Mouse (Mus musculus): ENCODE results near the gene Xdh. TPM values are rescaled to one million over a fixed set of nuclear protein-coding genes. Genes with fewer than 3 reads are reported as not detected.

Xdh gene
- 10 to 100 TPM; 10.4 to 15.3 TPM for total RNA-seq (2021)
- long read RNA-seq, experiment 1, full-length matches to known transcripts, result 8 of 14 reads
- long read RNA-seq, experiment 1, partial matches to known transcripts, result 3 of 14 reads
- long read RNA-seq, experiment 1, other reads (novel, unspliced or antisense), result 3 of 14 reads
- long read RNA-seq, experiment 2, full-length matches to known transcripts, result 4 of 5 reads
- long read RNA-seq, experiment 2, partial matches to known transcripts, result 0 of 5 reads
- long read RNA-seq, experiment 2, other reads (novel, unspliced or antisense), result 1 of 5 reads

DNA sequence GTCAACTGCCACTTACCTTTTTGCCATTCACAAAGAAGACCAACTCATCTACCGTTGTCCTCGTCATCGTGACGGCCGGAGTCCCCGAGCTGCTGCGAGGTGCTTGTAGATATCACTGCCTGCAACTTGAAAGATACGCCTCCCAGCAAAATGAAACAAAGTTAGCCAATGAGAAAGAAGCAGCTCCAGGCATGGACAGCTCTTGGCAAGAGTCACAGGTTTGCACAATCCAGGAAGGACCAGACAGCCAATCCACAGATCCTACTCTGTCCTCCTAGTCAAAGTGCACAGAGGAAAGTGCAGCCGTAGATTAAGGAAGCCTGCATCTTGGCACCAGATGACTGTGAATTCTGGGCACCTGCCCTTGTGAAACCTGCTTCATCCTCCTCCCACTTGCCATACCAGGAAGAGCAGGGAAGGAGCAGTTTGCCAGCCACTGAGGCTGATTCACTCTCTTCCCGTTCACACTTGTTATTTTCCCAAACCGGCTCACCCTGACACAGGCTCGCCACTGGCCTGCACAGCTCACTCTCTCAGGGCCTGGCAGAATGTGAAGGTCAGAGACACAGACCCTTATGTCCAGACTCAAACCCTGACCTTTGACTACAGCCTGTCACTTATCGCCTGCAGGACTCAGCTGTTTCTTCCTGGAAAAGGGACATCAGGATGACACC lies at the start of gene Xdh:
Xdh (minus strand) TSS at position 135 of the 674 bp plus-strand sequence.
- no peak for DNase-seq (ENCODE audit: low spot score in 2 of 2)

DNA sequence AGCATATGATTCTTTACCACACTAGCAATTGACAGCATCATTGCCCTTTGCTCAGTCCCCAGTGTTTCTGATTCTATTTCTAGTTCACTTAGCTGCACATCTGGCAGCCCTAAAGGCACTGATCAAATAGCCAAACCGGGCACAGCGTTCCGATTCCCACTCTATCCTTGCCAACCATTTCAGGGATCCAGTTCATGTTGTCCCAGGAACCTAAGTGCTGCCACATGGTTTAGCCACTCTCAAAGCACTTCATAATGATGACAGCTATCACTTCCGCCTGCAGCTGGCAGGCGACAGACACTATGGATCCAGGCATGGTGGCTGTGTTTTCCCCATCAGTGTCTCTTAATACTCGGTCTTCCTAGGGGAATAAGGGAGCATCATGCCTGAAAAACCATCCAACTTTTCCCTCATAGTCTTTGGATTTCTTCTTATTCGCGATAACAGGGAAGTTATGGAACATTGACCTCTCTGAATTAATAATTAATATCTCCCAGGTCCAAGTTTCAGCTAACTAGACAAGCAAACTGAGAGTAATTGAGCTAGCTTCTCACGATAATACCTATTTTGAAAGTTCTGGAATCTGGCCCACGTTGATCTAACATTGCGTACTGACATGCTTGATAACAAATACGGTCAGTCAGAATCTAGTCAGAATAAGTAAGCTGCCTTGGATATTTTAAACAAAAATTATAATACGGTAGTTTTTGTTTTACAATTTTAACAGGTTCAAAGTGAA lies 46.1 kb upstream of the Xdh start:
- DNase-seq (ENCODE audit: low spot score in 2 of 2), result no peak

DNA sequence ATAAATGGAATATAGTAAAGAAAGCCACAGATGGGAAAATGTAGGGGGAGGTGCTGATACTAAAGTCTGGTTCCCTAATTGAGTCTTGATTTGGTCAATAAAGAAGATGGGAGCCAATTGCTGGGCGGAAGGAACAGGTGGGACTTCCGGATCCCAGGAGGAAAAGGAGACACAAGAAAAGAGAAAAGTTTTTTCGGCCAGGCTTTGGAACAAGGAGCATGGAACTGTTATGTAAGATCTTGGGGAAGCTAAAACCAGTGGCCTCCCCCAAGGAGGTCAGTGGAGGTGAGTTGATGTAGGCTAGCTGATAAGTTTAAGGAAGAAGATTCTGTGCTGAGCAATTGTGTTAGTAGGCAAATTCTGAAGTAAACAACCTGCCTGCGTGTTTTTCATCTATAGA lies 41.3 kb upstream of the Xdh start:
- DNase-seq (ENCODE audit: low spot score in 2 of 2), result no peak

DNA sequence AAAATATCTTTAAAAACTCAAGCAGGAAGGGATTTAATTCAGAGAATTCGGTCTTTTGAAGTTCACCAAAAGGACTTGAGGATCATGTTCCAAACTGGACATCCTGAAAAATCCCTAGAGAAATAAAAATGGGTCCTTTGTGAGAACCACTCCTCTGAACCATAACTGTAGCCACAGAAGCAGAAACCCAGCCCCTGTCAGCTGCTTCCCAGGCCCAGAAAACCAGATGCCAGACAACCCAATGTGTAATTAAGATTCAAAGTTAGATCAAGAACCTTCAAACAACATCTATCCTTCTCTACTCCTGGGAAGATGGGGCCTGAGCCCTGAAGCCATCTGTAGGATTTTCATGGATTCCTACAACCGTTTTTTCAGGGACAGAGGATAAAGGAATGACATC lies 36.6 kb upstream of the Xdh start:
- no peak for DNase-seq (ENCODE audit: low spot score in 2 of 2)

DNA sequence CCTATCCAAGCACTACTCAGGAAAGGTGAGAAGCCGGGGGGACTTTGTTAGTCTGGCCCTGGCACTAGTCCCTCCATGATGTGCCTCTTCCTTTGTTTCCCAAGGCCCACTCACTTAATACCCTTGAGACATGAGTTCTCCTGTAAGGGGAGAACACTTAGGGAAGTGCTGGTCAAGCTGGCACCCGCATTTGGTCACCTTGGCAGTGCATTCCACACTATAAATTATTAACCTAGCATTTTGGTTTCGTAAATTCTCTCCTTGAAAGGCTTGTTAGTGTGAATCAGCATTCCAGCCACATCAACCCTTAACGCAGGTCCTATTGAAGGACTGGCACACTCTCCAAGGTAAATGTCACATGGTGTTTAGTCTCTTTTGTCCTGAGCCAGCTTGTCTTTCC lies 35.9 kb upstream of the Xdh start:
- no peak for DNase-seq (ENCODE audit: low spot score in 2 of 2)

- DNase-seq (ENCODE audit: low spot score in 2 of 2), result no peak
These were observed 34.5 kb upstream of the Xdh start for GRCm38 (mm10) chr17:73984508-73984907.

- DNase-seq (ENCODE audit: low spot score in 2 of 2), result no peak
These were observed 32.9 kb upstream of the Xdh start for GRCm38 (mm10) chr17:73982871-73983270.

DNA sequence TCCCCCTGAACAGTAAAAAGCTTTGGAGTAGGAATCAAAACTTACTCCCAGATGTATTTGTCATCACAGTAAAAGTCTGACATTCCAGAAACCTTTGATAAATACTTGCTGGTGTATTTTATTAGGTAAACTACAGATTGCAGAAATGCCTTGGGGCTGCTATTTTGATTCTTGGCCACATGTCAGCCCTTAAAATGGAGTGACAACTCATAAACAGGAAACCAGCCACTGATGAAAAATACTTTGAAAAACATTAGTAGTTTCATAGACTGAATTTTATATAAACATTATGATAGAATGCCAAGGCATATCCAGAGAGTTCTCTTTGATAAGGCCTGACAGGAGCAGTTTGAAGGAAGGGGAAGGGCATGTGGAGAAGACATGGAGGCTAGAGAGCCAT lies 26.1 kb upstream of the Xdh start:
- no peak for DNase-seq (ENCODE audit: low spot score in 2 of 2)

- no peak for DNase-seq (ENCODE audit: low spot score in 2 of 2)
These were observed 22.7 kb upstream of the Xdh start for GRCm38 (mm10) chr17:73972648-73973047.

- no peak for DNase-seq (ENCODE audit: low spot score in 2 of 2)
These were observed 21.3 kb upstream of the Xdh start for GRCm38 (mm10) chr17:73971291-73971690.

DNA sequence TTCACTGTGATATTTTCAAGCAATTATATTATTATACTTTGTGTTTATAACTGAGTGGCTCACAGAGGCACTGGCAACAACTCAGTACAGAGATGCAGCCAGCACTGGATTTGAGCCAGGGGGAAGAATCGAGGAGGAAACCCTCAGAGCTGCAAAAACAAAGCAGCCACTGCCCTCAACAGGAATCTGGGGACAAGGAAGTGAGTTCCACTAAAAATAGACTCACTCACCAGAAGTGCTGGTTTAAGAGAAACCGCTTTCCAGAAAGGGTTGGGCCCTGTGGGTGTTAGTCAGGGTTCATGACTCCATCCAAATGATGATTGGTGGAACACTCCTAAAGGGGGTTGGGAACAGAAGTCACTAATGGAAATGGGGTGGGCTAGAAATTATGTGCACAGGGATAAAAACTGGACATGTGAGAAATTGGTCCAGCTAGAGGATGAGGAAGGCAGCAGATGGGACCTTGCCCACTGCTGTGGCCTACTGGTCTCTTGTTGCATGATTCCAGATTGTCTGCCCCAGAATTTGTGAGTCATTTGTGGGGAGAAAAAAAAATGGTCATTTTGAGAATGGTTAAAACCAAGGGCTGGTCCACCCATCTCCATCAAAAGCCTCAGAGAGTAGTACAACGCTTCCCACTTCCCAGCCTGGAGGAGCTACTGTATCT lies 20.5 kb upstream of the Xdh start:
- DNase-seq (ENCODE audit: low spot score in 2 of 2), result no peak

DNA sequence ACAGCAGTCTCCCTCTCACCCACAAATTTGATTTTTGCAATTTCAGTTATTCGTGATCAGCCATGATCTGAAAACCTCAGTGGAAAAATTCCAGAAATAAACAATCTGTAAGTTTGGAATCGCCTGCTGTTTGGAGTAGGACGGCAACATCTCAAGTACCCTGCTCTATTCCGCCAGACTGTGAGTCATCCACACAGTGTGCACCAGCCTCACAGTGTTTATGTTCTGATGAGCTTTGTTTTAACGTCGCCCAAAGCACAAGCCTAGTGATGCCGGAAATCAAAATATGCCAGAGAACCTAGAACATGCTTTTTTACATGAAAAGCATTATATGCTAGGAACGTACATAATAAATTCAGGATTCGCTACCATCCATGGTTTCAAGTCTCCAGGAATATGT lies 14.9 kb upstream of the Xdh start:
- no peak for DNase-seq (ENCODE audit: low spot score in 2 of 2)

DNA sequence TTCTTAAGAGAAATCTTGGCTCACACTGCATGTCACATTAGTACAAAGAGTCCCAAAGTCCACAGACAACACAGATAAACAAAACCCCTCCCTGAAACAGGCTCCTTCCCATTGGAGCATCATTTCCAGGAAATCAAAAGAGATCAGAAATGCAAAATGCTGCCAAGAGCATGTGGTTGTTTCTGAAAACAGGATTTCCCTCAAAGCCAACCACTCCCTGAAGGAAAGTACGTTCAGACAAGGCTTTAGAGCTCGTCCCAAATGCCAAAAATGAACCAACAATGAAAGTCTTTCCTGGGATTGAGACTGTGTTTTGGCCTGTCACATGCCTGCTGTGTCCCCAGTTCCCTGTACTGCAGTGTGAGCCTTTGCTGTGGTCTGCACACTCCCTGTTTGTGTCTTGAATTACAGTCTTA lies 12.6 kb upstream of the Xdh start:
- no peak for DNase-seq (ENCODE audit: low spot score in 2 of 2)

DNA sequence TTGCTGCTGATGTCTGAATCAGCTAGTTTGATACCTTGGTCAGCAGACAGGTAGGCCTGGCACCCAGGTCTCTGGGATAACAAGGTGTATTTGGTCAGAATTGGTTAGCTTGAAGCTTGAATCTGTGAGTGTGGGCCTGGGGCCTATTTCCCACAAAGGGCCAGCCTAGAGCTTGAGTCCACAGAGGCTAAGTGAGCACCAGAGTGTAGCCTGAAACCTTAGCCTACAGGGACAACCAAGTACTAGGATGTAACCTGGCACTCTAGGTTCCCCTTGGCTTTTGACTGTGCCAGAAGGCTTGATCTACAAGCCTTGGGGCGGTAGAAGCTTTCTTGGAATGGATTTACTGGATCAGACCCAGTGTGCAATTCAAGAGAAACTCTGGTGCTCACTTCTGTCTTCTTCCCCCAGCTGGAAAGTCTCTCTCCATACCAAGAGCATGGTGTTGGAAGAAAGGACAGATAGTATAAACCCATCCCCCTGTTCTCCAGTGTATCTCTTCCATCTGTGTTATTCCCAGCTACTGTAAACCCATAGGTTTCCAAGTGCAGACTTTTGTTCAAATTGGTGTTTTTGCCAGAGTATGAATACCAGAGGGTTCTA lies 11.9 kb upstream of the Xdh start:
- DNase-seq (ENCODE audit: low spot score in 2 of 2), result no peak

GRCm38 (mm10) chr17:73960745-73961144 lies 10.7 kb upstream of the Xdh start:
- no peak for DNase-seq (ENCODE audit: low spot score in 2 of 2)

- no peak for DNase-seq (ENCODE audit: low spot score in 2 of 2)
These were observed 2.1 kb upstream of the Xdh start for GRCm38 (mm10) chr17:73952103-73952521.

GRCm38 (mm10) chr17:73950970-73951369 lies 974 bp upstream of the Xdh start:
- no peak for DNase-seq (ENCODE audit: low spot score in 2 of 2)

DNA sequence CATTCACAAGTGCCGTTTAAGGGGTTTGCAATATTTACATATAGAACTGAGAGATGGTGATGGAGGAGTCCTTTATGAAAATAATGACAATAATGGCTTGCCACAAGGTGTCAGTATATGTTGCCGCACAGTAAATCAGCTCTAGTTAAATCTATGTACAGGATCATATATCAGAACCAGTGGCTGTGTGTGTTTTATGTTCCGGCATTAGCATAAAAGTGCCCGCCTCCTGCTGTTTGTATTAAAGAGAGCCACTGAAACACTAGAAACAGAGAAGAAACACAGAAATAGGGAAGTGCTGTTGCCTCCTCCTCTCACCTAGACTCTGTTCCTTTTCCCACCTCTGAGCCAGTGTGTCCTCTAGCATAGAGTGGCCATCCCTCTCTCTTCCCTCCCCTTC lies 498 bp downstream of the Xdh start:
- no peak for DNase-seq (ENCODE audit: low spot score in 2 of 2)

DNA sequence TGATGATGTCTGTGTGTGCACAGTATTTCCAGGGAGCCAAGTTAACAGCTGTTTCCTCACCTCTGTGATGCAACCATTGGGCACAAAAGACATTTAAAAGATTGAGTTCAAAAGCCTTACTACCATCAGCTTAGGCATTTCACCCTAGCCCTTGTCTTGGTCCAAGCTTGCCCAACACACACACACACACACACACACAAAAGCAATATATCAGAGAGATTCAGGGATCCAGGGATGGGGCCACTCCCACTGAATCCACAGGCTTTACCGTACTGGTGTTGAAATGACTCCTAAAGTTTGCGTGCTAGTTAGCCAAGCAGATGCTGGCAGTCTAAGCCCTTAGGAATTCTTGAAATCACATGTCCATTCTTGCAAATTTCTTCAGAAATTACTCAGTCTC lies 1.2 kb downstream of the Xdh start:
- no peak for DNase-seq (ENCODE audit: low spot score in 2 of 2)

DNA sequence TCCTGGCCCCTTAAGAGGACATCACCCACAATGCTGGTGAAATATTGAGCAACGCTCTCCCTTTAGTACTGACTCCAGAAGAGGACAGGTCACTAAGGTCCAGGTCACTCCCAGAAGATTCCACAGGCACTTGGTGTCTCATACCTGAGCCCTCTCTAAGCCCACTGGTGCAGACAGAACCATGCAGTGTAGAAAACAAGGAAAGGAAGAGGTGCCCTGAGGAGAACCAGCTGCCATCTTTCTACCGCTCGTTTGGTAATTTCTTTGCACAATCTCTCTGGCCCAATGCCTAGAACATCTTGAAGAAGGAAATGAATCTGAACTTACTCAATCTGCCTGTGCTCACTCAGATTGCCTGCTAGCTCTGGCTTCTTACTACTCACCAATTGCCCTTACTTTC lies 2.0 kb downstream of the Xdh start:
- DNase-seq (ENCODE audit: low spot score in 2 of 2), result no peak

DNA sequence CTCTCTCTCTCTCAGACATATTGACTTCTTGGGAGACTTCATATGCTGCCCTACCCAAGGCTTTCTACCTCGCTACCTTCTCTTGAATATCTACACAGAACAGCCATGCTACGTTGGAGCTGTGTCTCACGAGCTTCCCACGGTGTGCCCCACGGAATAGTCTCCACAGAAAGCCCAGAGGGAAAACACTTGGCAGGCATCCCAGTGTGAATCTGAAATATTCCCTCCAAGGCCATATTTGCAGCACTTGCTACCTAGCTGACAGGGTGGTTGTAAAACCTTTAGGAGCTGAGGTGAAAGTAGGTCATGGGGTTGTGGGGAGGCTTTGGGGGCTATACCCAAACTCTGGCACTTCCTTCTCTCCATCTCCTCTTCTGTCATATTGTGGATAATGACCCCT lies 3.1 kb downstream of the Xdh start:
- no peak for DNase-seq (ENCODE audit: low spot score in 2 of 2)
